Mouse (Mus musculus) MEL (cell line): ENCODE data around the gene Cntn2.

ENCODE experiments used
- CTCF ChIP-seq, 3 experiments: IDR thresholded peaks in 2 of 3; conservative IDR thresholded peaks in 1 of 3; 2 replicates each; pipeline ENCODE4 v1.5.1; 2011 to 2012; ENCODE audit warnings: low read length in 3 of 3, low read depth in 2 of 3, mild to moderate bottlenecking in 2 of 3, improper control_type of control experiment in 1 of 3, inconsistent platforms in 1 of 3, mixed read lengths in 1 of 3, moderate library complexity in 1 of 3; ENCODE audit not compliant: control insufficient read depth in 1 of 3, insufficient read depth in 1 of 3, poor library complexity in 1 of 3, severe bottlenecking in 1 of 3
- GATA1 ChIP-seq: IDR thresholded peaks from 2 replicates; pipeline ENCODE4 v1.6.1; 2011; ENCODE audit warnings: low read depth, low read length, improper control_type of control experiment
- JUND ChIP-seq: IDR thresholded peaks from 2 replicates; pipeline ENCODE4 v1.6.1; 2011; ENCODE audit warnings: low read depth, mild to moderate bottlenecking, improper control_type of control experiment, low read length
- POLR2A ChIP-seq, 2 experiments: IDR thresholded peaks; 2 replicates each; pipeline ENCODE4 v1.6.1; 2011 to 2012; ENCODE audit warnings: low read length in 2 of 2, mild to moderate bottlenecking in 2 of 2, control low read depth in 1 of 2, improper control_type of control experiment in 1 of 2, low read depth in 1 of 2, moderate library complexity in 1 of 2; ENCODE audit not compliant: control insufficient read depth in 1 of 2, insufficient read depth in 1 of 2, poor library complexity in 1 of 2
- POLR2AphosphoS2 ChIP-seq: IDR thresholded peaks from 2 replicates; pipeline ENCODE4 v1.6.1; 2011; ENCODE audit warnings: low read length, improper control_type of control experiment
- TAL1 ChIP-seq: IDR thresholded peaks from 2 replicates; pipeline ENCODE4 v1.6.1; 2012; ENCODE audit warnings: mild to moderate bottlenecking, inconsistent platforms, low read length, moderate library complexity, mixed read lengths
- ZNF384 ChIP-seq: IDR thresholded peaks from 2 replicates; pipeline ENCODE4 v1.6.1; 2012; ENCODE audit warnings: low read depth, mild to moderate bottlenecking, inconsistent platforms, low read length, improper control_type of control experiment

GRCm38 (mm10) chr1:132541824-132542599 is 1.0 kb downstream of the Cntn2 start:
- TF ChIP-seq TAL1, result no peak
- TF ChIP-seq CTCF (IDR thresholded peaks at IDR 0.05 in 2 of 3, conservative IDR thresholded peaks at IDR 0.05 in 1 of 3; ENCODE audit: control insufficient read depth in 1 of 3, insufficient read depth in 1 of 3, low read depth in 2 of 3, low read length in 3 of 3, poor library complexity in 1 of 3, severe bottlenecking in 1 of 3), result no peak
- no peak for TF ChIP-seq ZNF384
- no peak for TF ChIP-seq GATA1
- TF ChIP-seq JUND, result no peak
- TF ChIP-seq POLR2AphosphoS2, result no peak
- no peak for TF ChIP-seq POLR2A (IDR thresholded peaks at IDR 0.05; ENCODE audit: control insufficient read depth in 1 of 2, insufficient read depth in 1 of 2, low read depth in 1 of 2, low read length in 2 of 2, poor library complexity in 1 of 2)
